Mouse (Mus musculus): ENCODE data around the gene Arhgef3.

DNA sequence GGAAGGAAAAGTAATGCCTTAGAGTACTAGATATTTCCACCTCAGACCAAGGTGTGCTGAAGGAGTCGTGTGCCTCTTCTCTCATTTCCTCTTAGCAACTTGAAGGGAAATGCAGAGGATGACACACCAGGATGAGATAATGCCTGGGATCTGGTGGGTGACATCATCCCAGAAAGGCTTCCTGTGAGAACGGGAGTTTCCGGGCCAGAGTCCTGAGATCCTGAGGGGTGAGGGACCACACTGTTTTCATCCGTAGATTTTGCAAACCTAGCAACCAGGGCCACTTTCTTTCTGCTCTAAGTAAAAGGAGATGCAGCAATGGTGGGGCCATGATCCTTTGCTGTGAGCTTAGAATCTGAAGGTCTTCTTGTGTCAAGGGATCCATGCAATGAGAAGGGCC lies 185.0 kb downstream of the Arhgef3 start:
- TF ChIP-seq POLR2A (IDR thresholded peaks at IDR 0.05; ENCODE audit: low read depth, low read length) (no peak), CTCF (conservative IDR thresholded peaks at IDR 0.05; ENCODE audit: insufficient read depth, insufficient read length, low read depth, low read length) (no peak)
